Mouse (Mus musculus): ENCODE results near the gene 1810013L24Rik. TPM values are rescaled to one million over a fixed set of nuclear protein-coding genes. Genes with fewer than 3 reads are reported as not detected.
A peak's percentile ranks its signal among the peaks of the same experiment; 100 is the strongest.
"Not testable (repeated sequence)": the region's sequence is repeated elsewhere in the genome, so short reads cannot be mapped to it uniquely, and the experiment has no call there.

The 1810013L24Rik gene
- total RNA-seq, 2 experiments from 2014 or later, result 106 to 120 TPM

- ATAC-seq (replicated peaks; ENCODE audit: low FRiP score, poor library complexity, severe bottlenecking), result no peak
Observed at GRCm38 (mm10) chr16:8872486-8872885, 42.6 kb downstream of the 1810013L24Rik start.

GRCm38 (mm10) chr16:8880076-8880475, 50.2 kb downstream of the 1810013L24Rik start:
- ATAC-seq (replicated peaks; ENCODE audit: low FRiP score, poor library complexity, severe bottlenecking), result no peak

GRCm38 (mm10) chr16:8883674-8884241, 53.9 kb downstream of the 1810013L24Rik start:
- ATAC-seq (replicated peaks; ENCODE audit: low FRiP score, poor library complexity, severe bottlenecking), result peak; percentile 52

GRCm38 (mm10) chr16:8894214-8894613, 64.3 kb downstream of the 1810013L24Rik start:
- ATAC-seq (replicated peaks; ENCODE audit: low FRiP score, poor library complexity, severe bottlenecking), result not testable (repeated sequence)

GRCm38 (mm10) chr16:8895301-8895700, 65.4 kb downstream of the 1810013L24Rik start:
- no peak for ATAC-seq (replicated peaks; ENCODE audit: low FRiP score, poor library complexity, severe bottlenecking)

GRCm38 (mm10) chr16:8906115-8906514, 76.2 kb downstream of the 1810013L24Rik start:
- ATAC-seq (replicated peaks; ENCODE audit: low FRiP score, poor library complexity, severe bottlenecking), result not testable (repeated sequence)

Other genes with a start within 250 kb of the 1810013L24Rik start
- gene Pmm2, start 192.4 kb upstream of the 1810013L24Rik start, total RNA-seq (2015; ENCODE audit: low replicate concordance), result 80.1 and 96.9 TPM in 2 replicates
- gene Pmm2, start 192.4 kb upstream of the 1810013L24Rik start, total RNA-seq (2017; ENCODE audit: low replicate concordance), result 118 and 123 TPM in 2 replicates
- 6.7 and 11.9 TPM in 2 replicates for gene Tmem186, start 192.4 kb upstream of the 1810013L24Rik start, total RNA-seq (2015; ENCODE audit: low replicate concordance)
- gene Tmem186, start 192.4 kb upstream of the 1810013L24Rik start, total RNA-seq (2017; ENCODE audit: low replicate concordance), result 10.9 and 12.5 TPM in 2 replicates
- gene Carhsp1, start 157.9 kb upstream of the 1810013L24Rik start, total RNA-seq (2015; ENCODE audit: low replicate concordance), result 176 and 189 TPM in 2 replicates
- gene Carhsp1, start 157.9 kb upstream of the 1810013L24Rik start, total RNA-seq (2017; ENCODE audit: low replicate concordance), result 200 and 217 TPM in 2 replicates
- gene Gm5767, start 149.3 kb upstream of the 1810013L24Rik start, total RNA-seq (2015; ENCODE audit: low replicate concordance), result not detected in 2 replicates
- gene Gm5767, start 149.3 kb upstream of the 1810013L24Rik start, total RNA-seq (2017; ENCODE audit: low replicate concordance), result not detected in 2 replicates
- 742 and 897 TPM in 2 replicates for gene Usp7, start 37.8 kb upstream of the 1810013L24Rik start, total RNA-seq (2015; ENCODE audit: low replicate concordance)
- 1,089 and 1,449 TPM in 2 replicates for gene Usp7, start 37.8 kb upstream of the 1810013L24Rik start, total RNA-seq (2017; ENCODE audit: low replicate concordance)